Mouse (Mus musculus): ENCODE measurements around the gene Gcsh. TPM values are rescaled to one million over a fixed set of nuclear protein-coding genes. Genes with fewer than 3 reads are reported as not detected.

Gene Gcsh
- total and polyA plus RNA-seq, 3 experiments, result 34.8 to 55.1 (median 51.2) TPM

- 32% methylated on average over 6 of the region's 6 CpGs for WGBS
These were observed 46.5 kb downstream of the Gcsh start for GRCm38 (mm10) chr8:116946851-116947250.

GRCm38 (mm10) chr8:116946268-116946838, 47.0 kb downstream of the Gcsh start:
- WGBS, result 5% methylated on average over 21 of the region's 21 CpGs
- peak overlapping the region; percentile 60 for H3K9ac ChIP-seq (ENCODE audit: low read depth, low read length)
- peak; percentile 63 to 67 for DNase-seq
- H3K4me1 ChIP-seq (ENCODE audit: control insufficient read depth, insufficient read depth, low read length), result peaks cover 8% of the 10 kb centered on the region
- H3K36me3 ChIP-seq (ENCODE audit: control insufficient read depth, insufficient read depth, low read length), result no peaks in the 10 kb centered on the region
- H3K27ac ChIP-seq, result peak overlapping the region; percentile 72
- intact Hi-C loops (cut with DNase I), result no loop called here
- H3K79me2 ChIP-seq (replicated peaks; ENCODE audit: control insufficient read depth, insufficient read depth, low read length), result peaks cover 4% of the 10 kb centered on the region
- H3K27me3 ChIP-seq (ENCODE audit: control insufficient read depth, insufficient read depth, low read length), result no peaks in the 10 kb centered on the region
- H3K4me3 ChIP-seq, result peak overlapping the region; percentile 54
- TF ChIP-seq CTCF (IDR thresholded peaks at IDR 0.05), result no peak
- no peak for TF ChIP-seq EP300 (IDR thresholded peaks at IDR 0.05; ENCODE audit: insufficient read depth, low read depth, low read length)
- TF ChIP-seq POLR2A (IDR thresholded peaks at IDR 0.05; ENCODE audit: insufficient read depth, low read depth, low read length), result peak; percentile 51; the same call in 1 of the 2 replicates

More at GRCm38 (mm10) chr8:116946851-116947250, 46.5 kb downstream of the Gcsh start:
- Histone ChIP-seq H3K4me3 (peak overlapping the region; percentile 54), H3K9ac (ENCODE audit: low read depth, low read length) (peak overlapping the region; percentile 60), H3K36me3 (ENCODE audit: control insufficient read depth, insufficient read depth, low read length) (no peaks in the 10 kb centered on the region), H3K27me3 (ENCODE audit: control insufficient read depth, insufficient read depth, low read length) (no peaks in the 10 kb centered on the region), H3K27ac (peak overlapping the region; percentile 72), H3K4me1 (ENCODE audit: control insufficient read depth, insufficient read depth, low read length) (peaks cover 8% of the 10 kb centered on the region), H3K79me2 (replicated peaks; ENCODE audit: control insufficient read depth, insufficient read depth, low read length) (peaks cover 4% of the 10 kb centered on the region)
- TF ChIP-seq CTCF (IDR thresholded peaks at IDR 0.05), result no peak
- TF ChIP-seq POLR2A (IDR thresholded peaks at IDR 0.05; ENCODE audit: insufficient read depth, low read depth, low read length), result no peak
- no peak for TF ChIP-seq EP300 (IDR thresholded peaks at IDR 0.05; ENCODE audit: insufficient read depth, low read depth, low read length)
- intact Hi-C loops (cut with DNase I), result no loop called here
- peak; percentile 40 to 45 for DNase-seq

DNA sequence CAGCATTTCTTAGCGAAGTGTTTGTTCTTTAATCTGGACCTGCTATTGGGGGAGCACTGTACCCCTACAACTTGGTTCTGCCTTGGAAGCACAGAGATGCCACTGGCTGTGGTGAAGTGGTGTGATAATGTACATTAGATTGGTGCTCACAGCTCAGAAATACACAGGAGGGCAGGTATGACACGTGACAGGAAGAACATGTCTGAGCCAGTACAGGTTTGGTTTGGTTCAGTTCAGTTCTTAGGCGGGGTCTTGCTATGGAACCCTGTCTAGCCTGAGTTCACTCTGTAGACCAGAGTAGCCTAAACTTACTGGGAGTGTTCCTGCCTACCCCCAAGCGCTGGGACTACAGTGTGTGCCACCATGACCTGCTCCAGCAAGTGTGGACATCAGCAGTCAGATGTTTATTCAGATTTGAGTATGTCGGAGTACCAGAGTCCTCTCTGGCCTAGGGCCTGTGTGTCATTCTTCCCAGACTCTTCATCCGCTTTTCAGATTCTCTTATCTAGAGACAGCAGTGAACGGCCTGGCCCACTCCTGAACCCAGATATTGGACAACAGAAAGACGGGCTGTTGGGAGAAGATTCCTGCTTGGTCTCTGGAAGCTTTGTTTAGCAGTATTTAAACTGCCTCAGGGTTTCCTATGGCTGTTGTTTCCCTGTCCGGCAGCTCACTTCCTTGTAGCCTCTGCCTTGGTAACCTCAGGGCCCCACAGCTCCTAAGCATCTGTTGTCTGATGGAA, 48.0 kb downstream of the Gcsh start:
- H3K79me2 ChIP-seq (replicated peaks; ENCODE audit: control insufficient read depth, insufficient read depth, low read length), result peaks cover 4% of the 10 kb centered on the region
- no peaks in the 10 kb centered on the region for H3K27me3 ChIP-seq (ENCODE audit: control insufficient read depth, insufficient read depth, low read length)
- no peak overlapping the region for H3K4me3 ChIP-seq
- H3K4me1 ChIP-seq (ENCODE audit: control insufficient read depth, insufficient read depth, low read length), result peaks cover 8% of the 10 kb centered on the region
- H3K27ac ChIP-seq, result no peak overlapping the region; the same call in 1 of the 2 replicates
- TF ChIP-seq CTCF (IDR thresholded peaks at IDR 0.05) (no peak), EP300 (IDR thresholded peaks at IDR 0.05; ENCODE audit: insufficient read depth, low read depth, low read length) (no peak), POLR2A (IDR thresholded peaks at IDR 0.05; ENCODE audit: insufficient read depth, low read depth, low read length) (no peak)
- WGBS, result 63% methylated on average over 9 of the region's 9 CpGs
- no peaks in the 10 kb centered on the region for H3K36me3 ChIP-seq (ENCODE audit: control insufficient read depth, insufficient read depth, low read length)
- DNase-seq, result no peak
- intact Hi-C loops (cut with DNase I), result no loop called here
- H3K9ac ChIP-seq (ENCODE audit: low read depth, low read length), result no peak overlapping the region

DNA sequence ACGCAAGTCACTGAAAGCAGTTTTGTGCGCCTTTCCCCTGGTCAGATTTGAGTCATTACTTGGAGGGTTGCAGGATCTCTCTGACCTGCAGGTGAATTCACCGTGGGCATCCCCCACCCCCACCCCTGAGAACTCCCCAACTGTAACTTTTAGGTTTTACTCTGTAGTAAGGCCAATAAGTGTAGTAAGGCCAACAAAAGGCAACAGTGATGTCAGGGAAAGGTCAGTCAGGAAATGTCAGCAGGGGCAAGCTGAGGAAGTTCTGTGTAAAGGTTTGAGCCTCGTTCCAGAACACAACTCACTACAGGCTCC, 49.0 kb downstream of the Gcsh start:
- Histone ChIP-seq H3K27me3 (ENCODE audit: control insufficient read depth, insufficient read depth, low read length) (no peaks in the 10 kb centered on the region), H3K4me1 (ENCODE audit: control insufficient read depth, insufficient read depth, low read length) (peaks cover 8% of the 10 kb centered on the region), H3K9ac (ENCODE audit: low read depth, low read length) (no peak overlapping the region; the same call in 1 of the 2 replicates), H3K36me3 (ENCODE audit: control insufficient read depth, insufficient read depth, low read length) (no peaks in the 10 kb centered on the region), H3K27ac (peak overlapping the region; percentile 75; the same call in 1 of the 2 replicates), H3K4me3 (peak overlapping the region; percentile 85), H3K79me2 (replicated peaks; ENCODE audit: control insufficient read depth, insufficient read depth, low read length) (peaks cover 4% of the 10 kb centered on the region)
- no peak for DNase-seq
- intact Hi-C loops (cut with DNase I), result loop anchor here (5.0 kb wide), 1 partner anchor 533 kb away; no protein-coding TSS in a partner anchor
- 25% methylated on average over 4 of the region's 4 CpGs for WGBS
- no peak for TF ChIP-seq POLR2A (IDR thresholded peaks at IDR 0.05; ENCODE audit: insufficient read depth, low read depth, low read length)
- no peak for TF ChIP-seq EP300 (IDR thresholded peaks at IDR 0.05; ENCODE audit: insufficient read depth, low read depth, low read length)
- TF ChIP-seq CTCF (IDR thresholded peaks at IDR 0.05), result no peak

DNA sequence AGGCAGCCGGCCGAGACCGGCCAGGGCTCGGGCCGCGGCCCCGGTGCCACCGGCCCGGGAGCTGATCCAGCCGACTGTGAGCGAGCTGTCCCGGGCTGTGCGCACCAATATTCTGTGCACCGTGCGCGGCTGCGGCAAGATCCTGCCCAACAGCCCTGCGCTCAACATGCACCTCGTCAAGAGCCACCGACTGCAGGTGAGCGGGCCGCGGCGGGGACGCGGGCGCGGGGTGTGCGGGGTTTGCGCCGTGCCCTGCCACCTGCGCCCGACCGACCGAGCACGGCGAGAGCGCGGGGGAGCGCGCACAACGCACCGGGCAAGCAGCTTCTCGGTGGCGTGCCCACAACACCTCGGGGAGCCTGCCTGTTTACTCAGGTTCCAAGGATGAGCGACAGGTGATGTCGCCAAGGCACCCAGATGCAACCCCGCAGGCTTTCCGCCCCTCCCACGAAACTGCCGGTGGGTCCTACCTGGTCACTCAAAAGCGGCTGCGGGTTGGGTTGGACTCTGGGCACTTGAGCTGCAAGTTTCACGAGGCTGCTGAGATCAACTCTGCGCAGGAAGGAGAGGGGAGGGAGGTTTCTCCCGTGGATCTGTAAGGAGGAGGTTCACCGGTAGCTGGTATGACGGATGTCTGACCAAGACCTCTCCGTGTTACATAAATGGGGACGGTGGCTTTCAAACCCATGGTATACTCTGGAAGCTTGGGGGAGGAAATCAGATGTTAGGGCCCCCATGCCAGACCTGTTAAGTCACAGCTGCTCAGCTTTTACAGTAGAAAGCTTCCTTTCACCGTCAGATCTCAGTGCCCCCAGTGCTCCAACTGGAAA, 49.6 kb downstream of the Gcsh start:
- peak overlapping the region; percentile 85 for H3K4me3 ChIP-seq
- no peaks in the 10 kb centered on the region for H3K36me3 ChIP-seq (ENCODE audit: control insufficient read depth, insufficient read depth, low read length)
- under 1% methylated on average over 62 of the region's 62 CpGs for WGBS
- TF ChIP-seq CTCF (IDR thresholded peaks at IDR 0.05) (no peak), EP300 (IDR thresholded peaks at IDR 0.05; ENCODE audit: insufficient read depth, low read depth, low read length) (no peak), POLR2A (IDR thresholded peaks at IDR 0.05; ENCODE audit: insufficient read depth, low read depth, low read length) (no peak)
- H3K27ac ChIP-seq, result peak overlapping the region; percentile 75
- H3K9ac ChIP-seq (ENCODE audit: low read depth, low read length), result peak overlapping the region; percentile 95
- intact Hi-C loops (cut with DNase I), result loop anchor here (1.0 to 5.0 kb wide), 3 partner anchors 22 to 534 kb away; partner anchors contain the start of genes Cenpn and Cmc2
- peaks cover 8% of the 10 kb centered on the region for H3K4me1 ChIP-seq (ENCODE audit: control insufficient read depth, insufficient read depth, low read length)
- peak in 1 of 2 experiments; percentile 47 for DNase-seq
- H3K27me3 ChIP-seq (ENCODE audit: control insufficient read depth, insufficient read depth, low read length), result no peaks in the 10 kb centered on the region
- peaks cover 4% of the 10 kb centered on the region for H3K79me2 ChIP-seq (replicated peaks; ENCODE audit: control insufficient read depth, insufficient read depth, low read length)
